In genomic region chr9:102115326-102115725, GRCm38 (mm10) we compare ENCODE assay signal across 31 mouse cellular contexts.
DNase-seq lines count a peak whose midpoint lies in the region; ATAC-seq and TF ChIP-seq lines count a peak whose summit lies in the region.
"Had no signal": no experiment of that assay in that cellular context is flagged by ENCODE, and none has a peak within 500 bp of the region (broad histone marks: within the 10 kb centered on the region; RNA-seq: fewer than 3 reads in every experiment).

No protein-coding gene starts in this region.

- no peak overlapping the region for H3K27ac ChIP-seq in hindbrain, postnatal 0 days
- H3K27ac ChIP-seq in hindbrain, embryonic 11.5 days (ENCODE audit: low read depth, low read length): no peak overlapping the region
- H3K27ac ChIP-seq in cerebellum, adult 2 months (ENCODE audit: insufficient read depth, low read length): no peak overlapping the region
- H3K27ac ChIP-seq in midbrain, embryonic 16.5 days (ENCODE audit: low read length): no peak overlapping the region
- H3K27ac ChIP-seq: heart, adult 2 months; heart, embryonic 13.5 days; hindbrain, embryonic 10.5 days; intestine, embryonic 15.5 days; layer of hippocampus, adult 2 months; limb, embryonic 10.5 days; limb, embryonic 15.5 days; liver, embryonic 13.5 days; macrophage; midbrain, embryonic 15.5 days; neural tube, embryonic 12.5 days had no signal

- no peak for TF ChIP-seq POLR2A in cerebellum, adult 2 months (IDR thresholded peaks at IDR 0.05; ENCODE audit: borderline replicate concordance, insufficient read depth, low read length)

- no peaks in the 10 kb centered on the region for H3K36me3 ChIP-seq in hindbrain, postnatal 0 days (ENCODE audit: insufficient read depth, low read length)
- no peaks in the 10 kb centered on the region for H3K36me3 ChIP-seq in hindbrain, embryonic 11.5 days (ENCODE audit: control insufficient read depth, insufficient read depth, low read length)
- no peaks in the 10 kb centered on the region for H3K36me3 ChIP-seq in midbrain, embryonic 16.5 days (ENCODE audit: control insufficient read depth, insufficient read depth, low read length)
- H3K36me3 ChIP-seq: heart, embryonic 13.5 days; hindbrain, embryonic 10.5 days; intestine, embryonic 15.5 days; limb, embryonic 10.5 days; limb, embryonic 15.5 days; liver, embryonic 13.5 days; midbrain, embryonic 15.5 days; neural tube, embryonic 12.5 days had no signal

- no peaks in the 10 kb centered on the region for H3K4me1 ChIP-seq in hindbrain, postnatal 0 days (ENCODE audit: insufficient read depth, low read length)
- H3K4me1 ChIP-seq in hindbrain, embryonic 11.5 days (replicated peaks; ENCODE audit: control insufficient read depth, insufficient read depth, low read length): no peaks in the 10 kb centered on the region
- peaks cover 11% of the 10 kb centered on the region for H3K4me1 ChIP-seq in cerebellum, adult 2 months (ENCODE audit: control insufficient read depth, insufficient read depth, low read length)
- H3K4me1 ChIP-seq in midbrain, embryonic 16.5 days (ENCODE audit: control insufficient read depth, insufficient read depth, low read length): no peaks in the 10 kb centered on the region
- H3K4me1 ChIP-seq: heart, embryonic 13.5 days; hindbrain, embryonic 10.5 days; intestine, embryonic 15.5 days; limb, embryonic 10.5 days; limb, embryonic 15.5 days; liver, embryonic 13.5 days; neural tube, embryonic 12.5 days had no signal

- H3K4me2 ChIP-seq in hindbrain, postnatal 0 days (ENCODE audit: low read depth, low read length): no peak overlapping the region
- no peak overlapping the region for H3K4me2 ChIP-seq in hindbrain, embryonic 11.5 days (replicated peaks; ENCODE audit: low read depth, low read length)
- no peak overlapping the region for H3K4me2 ChIP-seq in midbrain, embryonic 16.5 days (ENCODE audit: low read length)
- H3K4me2 ChIP-seq: heart, embryonic 13.5 days; intestine, embryonic 15.5 days; limb, embryonic 15.5 days; liver, embryonic 13.5 days; midbrain, embryonic 15.5 days; neural tube, embryonic 12.5 days had no signal

- TF ChIP-seq CTCF in hindbrain, postnatal 0 days (IDR thresholded peaks at IDR 0.05; ENCODE audit: low read depth): no peak
- TF ChIP-seq CTCF in cerebellum, adult 2 months (IDR thresholded peaks at IDR 0.05; ENCODE audit: borderline replicate concordance, insufficient read depth, low read depth, low read length): no peak

- no peaks in the 10 kb centered on the region for H3K27me3 ChIP-seq in hindbrain, postnatal 0 days (ENCODE audit: insufficient read depth, low read length)
- no peaks in the 10 kb centered on the region for H3K27me3 ChIP-seq in hindbrain, embryonic 11.5 days (ENCODE audit: control insufficient read depth, insufficient read depth, low read length)
- H3K27me3 ChIP-seq in cerebellum, adult 2 months (ENCODE audit: control insufficient read depth, insufficient read depth, low read length): no peaks in the 10 kb centered on the region
- H3K27me3 ChIP-seq in midbrain, embryonic 16.5 days (ENCODE audit: control insufficient read depth, insufficient read depth, low read depth, low read length): no peaks in the 10 kb centered on the region
- H3K27me3 ChIP-seq: heart, embryonic 13.5 days; intestine, embryonic 15.5 days; limb, embryonic 15.5 days; liver, embryonic 13.5 days; midbrain, embryonic 15.5 days; neural tube, embryonic 12.5 days had no signal

- H3K9me3 ChIP-seq in hindbrain, postnatal 0 days (ENCODE audit: low read length): no peaks in the 10 kb centered on the region
- H3K9me3 ChIP-seq in hindbrain, embryonic 11.5 days (ENCODE audit: control insufficient read depth, low read length): no peaks in the 10 kb centered on the region
- no peaks in the 10 kb centered on the region for H3K9me3 ChIP-seq in midbrain, embryonic 16.5 days (replicated peaks; ENCODE audit: control insufficient read depth, low read length, poor library complexity, severe bottlenecking)
- H3K9me3 ChIP-seq: heart, embryonic 13.5 days; hindbrain, embryonic 10.5 days; intestine, embryonic 15.5 days; limb, embryonic 10.5 days; limb, embryonic 15.5 days; liver, embryonic 13.5 days; midbrain, embryonic 15.5 days; neural tube, embryonic 12.5 days had no signal

- peak; percentile 23 for DNase-seq in hindbrain, postnatal 0 days (ENCODE audit: low spot score)
- no peak for DNase-seq in hindbrain, embryonic 11.5 days (ENCODE audit: low spot score)
- peak; percentile 70 for DNase-seq in cerebellum, adult 11 months
- DNase-seq in cerebellum, adult 2 months: peak; percentile 78 to 89
- DNase-seq in cerebellum, postnatal 14 days: peak; percentile 81 to 85
- no peak for DNase-seq in gastrocnemius, adult 8-10 months (ENCODE audit: low spot score in 2 of 2)
- DNase-seq: adrenal gland, postnatal 14 days; gastrocnemius, postnatal 36 days; heart, postnatal 10 days; kidney, adult 2 months; kidney, postnatal 36 days; liver, embryonic 13.5 days; lung, adult 18-20 months; right cerebral cortex, postnatal 14 days; thymus, postnatal 25 days had no signal

- 71% methylated on average over 10 of the region's 10 CpGs for WGBS in hindbrain, postnatal 0 days
- WGBS in hindbrain, embryonic 11.5 days: 91% methylated on average over 10 of the region's 10 CpGs
- 9% methylated on average over 10 of the region's 10 CpGs for WGBS in cerebellum, adult 2 months
- WGBS in midbrain, embryonic 16.5 days: 86% methylated on average over 10 of the region's 10 CpGs

- no peak overlapping the region for H3K9ac ChIP-seq in hindbrain, postnatal 0 days (replicated peaks; ENCODE audit: low read length)
- H3K9ac ChIP-seq in hindbrain, embryonic 11.5 days (ENCODE audit: low read depth, low read length): no peak overlapping the region
- no peak overlapping the region for H3K9ac ChIP-seq in midbrain, embryonic 16.5 days (ENCODE audit: low read depth, low read length)
- H3K9ac ChIP-seq: heart, embryonic 13.5 days; intestine, embryonic 15.5 days; limb, embryonic 15.5 days; liver, embryonic 13.5 days; midbrain, embryonic 15.5 days; neural tube, embryonic 12.5 days had no signal

- ATAC-seq in hindbrain, postnatal 0 days: peak; percentile 40; the same call in 1 of the 2 replicates
- no peak for ATAC-seq in hindbrain, embryonic 11.5 days (ENCODE audit: low FRiP score)
- no peak for ATAC-seq in midbrain, embryonic 16.5 days
- ATAC-seq: CD4-positive, CD25-positive, alpha-beta regulatory T cell, adult 4 months; forebrain, embryonic 14.5 days; hindbrain, embryonic 16.5 days; intestine, embryonic 15.5 days; lung, postnatal 0 days; midbrain, embryonic 15.5 days had no signal

- no peak overlapping the region for H3K4me3 ChIP-seq in hindbrain, postnatal 0 days (ENCODE audit: low read length)
- H3K4me3 ChIP-seq in hindbrain, embryonic 11.5 days (ENCODE audit: low read depth, low read length): no peak overlapping the region
- H3K4me3 ChIP-seq in cerebellum, adult 2 months (replicated peaks; ENCODE audit: insufficient read depth, low read depth, low read length): no peak overlapping the region
- H3K4me3 ChIP-seq in midbrain, embryonic 16.5 days (ENCODE audit: low read depth, low read length): no peak overlapping the region
- H3K4me3 ChIP-seq: heart, adult 2 months; heart, embryonic 13.5 days; hindbrain, embryonic 10.5 days; intestine, embryonic 15.5 days; layer of hippocampus, adult 2 months; limb, embryonic 10.5 days; limb, embryonic 15.5 days; liver, embryonic 13.5 days; midbrain, embryonic 15.5 days; myocyte; neural tube, embryonic 12.5 days had no signal

Comparison
In these comparisons a context has a peak if more than half of its experiments do, and no peak if none do; other contexts are left out.
1. DNase-seq: peak in hindbrain, postnatal 0 days (single experiment), cerebellum, adult 11 months (single experiment), cerebellum, adult 2 months (2 of 2) and cerebellum, postnatal 14 days (2 of 2); none in hindbrain, embryonic 11.5 days (single experiment) and gastrocnemius, adult 8-10 months (0 of 2).